Mouse (Mus musculus) CH12.LX (cell line): ENCODE measurements around the gene Ccdc24.

ENCODE experiments used
- CTCF ChIP-seq, 2 experiments: IDR thresholded peaks in 1 of 2; conservative IDR thresholded peaks in 1 of 2; 2 replicates each; pipeline ENCODE4 v1.5.1; 2011 to 2012; ENCODE audit warnings: low read depth in 2 of 2, low read length in 2 of 2, improper control_type of control experiment in 1 of 2, inconsistent platforms in 1 of 2, mild to moderate bottlenecking in 1 of 2, moderate library complexity in 1 of 2
- GABPA ChIP-seq: IDR thresholded peaks from 2 replicates; pipeline ENCODE4 v1.6.1; 2012; ENCODE audit warnings: low read depth, low read length, improper control_type of control experiment, inconsistent platforms; ENCODE audit not compliant: insufficient replicate concordance
- HCFC1 ChIP-seq: IDR thresholded peaks from 2 replicates; pipeline ENCODE4 v1.6.1; 2012; ENCODE audit warnings: low read depth, mild to moderate bottlenecking, inconsistent platforms, low read length, improper control_type of control experiment
- MAX ChIP-seq: IDR thresholded peaks from 2 replicates; pipeline ENCODE4 v1.6.1; 2011; ENCODE audit warnings: low read length, improper control_type of control experiment
- MEF2A ChIP-seq: IDR thresholded peaks from 2 replicates; pipeline ENCODE4 v1.6.1; 2014; ENCODE audit warnings: low read depth, mild to moderate bottlenecking, inconsistent platforms, low read length, improper control_type of control experiment, borderline replicate concordance
- POLR2A ChIP-seq: IDR thresholded peaks from 2 replicates; pipeline ENCODE4 v1.6.1; 2011; ENCODE audit warnings: low read depth, mild to moderate bottlenecking, improper control_type of control experiment, low read length
- RCOR1 ChIP-seq: conservative IDR thresholded peaks from 2 replicates; pipeline ENCODE4 v1.6.1; 2012; ENCODE audit warnings: low read depth, mild to moderate bottlenecking, inconsistent platforms, low read length, improper control_type of control experiment
- SMC3 ChIP-seq: IDR thresholded peaks from 2 replicates; pipeline ENCODE4 v1.6.1; 2011; ENCODE audit warnings: low read depth, low read length, improper control_type of control experiment
- USF2 ChIP-seq: conservative IDR thresholded peaks from 2 replicates; pipeline ENCODE4 v1.6.1; 2011; ENCODE audit warnings: low read depth, low read length, improper control_type of control experiment
- ZC3H11A ChIP-seq: IDR thresholded peaks from 2 replicates; pipeline ENCODE4 v1.6.1; 2012; ENCODE audit warnings: low read depth, mild to moderate bottlenecking, inconsistent platforms, low read length, improper control_type of control experiment

GRCm38 (mm10) chr4:117837271-117837670, 35.1 kb downstream of the Ccdc24 start:
- TF ChIP-seq CTCF (conservative IDR thresholded peaks at IDR 0.05 in 1 of 2, IDR thresholded peaks at IDR 0.05 in 1 of 2; ENCODE audit: low read depth in 2 of 2, low read length in 2 of 2) (no peak), HCFC1 (no peak), MEF2A (no peak), MAX (no peak), POLR2A (no peak), GABPA (no peak), RCOR1 (no peak), ZC3H11A (no peak), USF2 (no peak), SMC3 (no peak)
